Mouse (Mus musculus): Measurements from ENCODE around the gene Ktn1. TPM values are rescaled to one million over a fixed set of nuclear protein-coding genes. Genes with fewer than 3 reads are reported as not detected.

Gene Ktn1
- 18.5 TPM for polyA plus RNA-seq (2015; fragmentation: Illumina TruSeq; extraction: RNeasy Lipid Tissue Mini Kit (QIAGEN cat#74804); ENCODE audit: insufficient read depth, low read depth, low replicate concordance)

GRCm38 (mm10) chr14:47648218-47648617, at the start of gene Ktn1:
TSS of gene Ktn1 (plus strand) at chr14:47648448.

Other genes starting within 250 kb of the Ktn1 start
- not detected for gene Dlgap5, start 230.0 kb upstream of the Ktn1 start, polyA plus RNA-seq (2015; fragmentation: Illumina TruSeq; extraction: RNeasy Lipid Tissue Mini Kit (QIAGEN cat#74804); ENCODE audit: insufficient read depth, low read depth, low replicate concordance)
- gene Fbxo34, start 198.0 kb upstream of the Ktn1 start, polyA plus RNA-seq (2015; fragmentation: Illumina TruSeq; extraction: RNeasy Lipid Tissue Mini Kit (QIAGEN cat#74804); ENCODE audit: insufficient read depth, low read depth, low replicate concordance), result 2.1 TPM
- 2.8 TPM for gene Atg14, start 77.8 kb upstream of the Ktn1 start, polyA plus RNA-seq (2015; fragmentation: Illumina TruSeq; extraction: RNeasy Lipid Tissue Mini Kit (QIAGEN cat#74804); ENCODE audit: insufficient read depth, low read depth, low replicate concordance)

All from pancreas, adult 10 weeks (tissue).